Mouse (Mus musculus) spleen, adult 10 weeks (tissue): ENCODE measurements around the gene Gm20741. TPM values are rescaled to one million over a fixed set of nuclear protein-coding genes. Genes with fewer than 3 reads are reported as not detected.

Experiments used
- polyA plus RNA-seq: library from polyadenylated mRNA; stranded (reverse); fragments of 350-450 nt; fragmentation: Illumina TruSeq; extraction: RNeasy Lipid Tissue Mini Kit (QIAGEN cat#74804); gene quantifications from one replicate; pipeline ENCODE4 v1.2.3, GENCODE M21; 2015; ENCODE audit warnings: low replicate concordance; ENCODE audit not compliant: insufficient read depth

The Gm20741 gene
- not detected for polyA plus RNA-seq

GRCm38 (mm10) chr16:88811827-88812226, at the start of gene Gm20741:
Gene Gm20741, minus strand, starts transcription at chr16:88812220.

GRCm38 (mm10) chr16:88826095-88826652, 14.2 kb upstream of the Gm20741 start, which contains the start of gene Krtap14:
Gene Krtap14, minus strand, starts transcription at chr16:88826145.

GRCm38 (mm10) chr16:88820066-88820465, 8.0 kb upstream of the Gm20741 start, which contains the start of gene Krtap15:
Gene Krtap15, plus strand, starts transcription at chr16:88820215.

GRCm38 (mm10) chr16:88777596-88777995, 34.4 kb downstream of the Gm20741 start, which contains the start of gene Gm5965:
Gene Gm5965, plus strand, starts transcription at chr16:88777896.

DNA sequence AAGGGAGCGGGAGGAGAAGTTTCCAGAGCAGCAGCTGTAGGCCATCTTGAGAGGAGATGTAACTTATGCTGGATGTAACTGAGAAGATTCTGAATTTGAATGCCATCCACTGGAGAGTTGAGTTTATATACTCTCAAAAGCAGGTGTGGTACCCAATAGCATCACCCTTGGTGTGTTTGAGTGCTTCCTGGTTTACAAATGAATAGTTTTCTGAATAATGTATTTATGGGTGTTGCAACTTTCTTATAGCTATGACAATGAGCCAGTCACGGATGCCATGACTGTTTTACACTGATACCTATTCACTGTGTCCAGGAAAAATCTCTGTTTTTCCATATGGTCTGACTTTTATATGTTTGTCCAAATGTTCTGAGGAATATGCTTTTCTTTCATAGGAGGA, 37.9 kb downstream of the Gm20741 start, which contains the start of gene 2310057N15Rik:
TSS of gene 2310057N15Rik (minus strand) at position 101 of the 400 bp plus-strand sequence.

Other genes starting within 250 kb of the Gm20741 start
- gene Cldn8, start 249.0 kb downstream of the Gm20741 start, polyA plus RNA-seq = not detected
- not detected for gene Krtap24-1, start 199.9 kb downstream of the Gm20741 start, polyA plus RNA-seq
- not detected for gene 2310079G19Rik, start 184.6 kb downstream of the Gm20741 start, polyA plus RNA-seq
- gene Krtap26-1, start 164.4 kb downstream of the Gm20741 start, polyA plus RNA-seq = not detected
- gene Krtap27-1, start 140.5 kb downstream of the Gm20741 start, polyA plus RNA-seq = not detected
- gene 2310061N02Rik, start 104.3 kb downstream of the Gm20741 start, polyA plus RNA-seq = not detected
- not detected for gene Krtap13-1, start 83.4 kb downstream of the Gm20741 start, polyA plus RNA-seq
- gene Krtap13, start 60.6 kb downstream of the Gm20741 start, polyA plus RNA-seq = not detected
- gene 2310034C09Rik, start 53.4 kb downstream of the Gm20741 start, polyA plus RNA-seq = not detected
- not detected for gene 2310057N15Rik, start 38.0 kb downstream of the Gm20741 start, polyA plus RNA-seq
- not detected for gene Gm5965, start 34.3 kb downstream of the Gm20741 start, polyA plus RNA-seq
- not detected for gene Krtap15, start 8.0 kb upstream of the Gm20741 start, polyA plus RNA-seq
- gene Krtap14, start 13.9 kb upstream of the Gm20741 start, polyA plus RNA-seq = not detected
- not detected for gene Krtap19-1, start 57.2 kb upstream of the Gm20741 start, polyA plus RNA-seq
- not detected for gene Krtap19-2, start 62.0 kb upstream of the Gm20741 start, polyA plus RNA-seq
- gene Krtap19-3, start 65.8 kb upstream of the Gm20741 start, polyA plus RNA-seq = not detected
- gene Krtap19-4, start 72.9 kb upstream of the Gm20741 start, polyA plus RNA-seq = not detected
- gene Krtap19-5, start 84.2 kb upstream of the Gm20741 start, polyA plus RNA-seq = not detected
- gene Krtap19-9b, start 120.0 kb upstream of the Gm20741 start, polyA plus RNA-seq = not detected
- not detected for gene Krtap16-3, start 150.7 kb upstream of the Gm20741 start, polyA plus RNA-seq
- not detected for gene Krtap22-2, start 198.5 kb upstream of the Gm20741 start, polyA plus RNA-seq
- not detected for gene Gm10229, start 203.1 kb upstream of the Gm20741 start, polyA plus RNA-seq
- not detected for gene Krtap6-1, start 219.5 kb upstream of the Gm20741 start, polyA plus RNA-seq
- not detected for gene Gm10228, start 229.3 kb upstream of the Gm20741 start, polyA plus RNA-seq
- not detected for gene Krtap6-5, start 235.7 kb upstream of the Gm20741 start, polyA plus RNA-seq